Mouse (Mus musculus): Measurements from ENCODE around the gene Il12rb2. TPM values are rescaled to one million over a fixed set of nuclear protein-coding genes. Genes with fewer than 3 reads are reported as not detected.

The Il12rb2 gene
- polyA plus RNA-seq, 1 experiment from 2014 or later = not detected

GRCm38 (mm10) chr6:67243765-67244420, 132.1 kb downstream of the Il12rb2 start:
- WGBS = 94% methylated on average over 7 of the region's 7 CpGs
- Histone ChIP-seq H3K4me1 (no peaks in the 10 kb centered on the region), H3K27ac (replicated peaks) (no peak overlapping the region), H3K9me3 (no peaks in the 10 kb centered on the region), H3K9ac (replicated peaks) (no peak overlapping the region), H3K4me3 (no peak overlapping the region), H3K27me3 (no peaks in the 10 kb centered on the region), H3K36me3 (no peaks in the 10 kb centered on the region), H3K4me2 (replicated peaks) (no peak overlapping the region)
- no peak for ATAC-seq (replicated peaks)

Other genes starting within 250 kb of the Il12rb2 start
- gene Serbp1, start 138.0 kb downstream of the Il12rb2 start, polyA plus RNA-seq (2015; fragmentation: Nextera tagmentation; extraction: Ambion mirVana) = 316 and 328 TPM in 2 replicates
- not detected in 2 replicates for gene Il23r, start 115.7 kb upstream of the Il12rb2 start, polyA plus RNA-seq (2015; fragmentation: Nextera tagmentation; extraction: Ambion mirVana)
- gene Tacstd2, start 159.6 kb upstream of the Il12rb2 start, polyA plus RNA-seq (2015; fragmentation: Nextera tagmentation; extraction: Ambion mirVana) = 0.47 and 0.55 TPM in 2 replicates

All from forebrain, embryonic 15.5 days (tissue).